Mouse (Mus musculus) frontal cortex, postnatal 10 days (tissue): ENCODE measurements at regions not wholly inside any gene's neighbourhood (a gene's known extent, or its start where the extent isn't known, plus 50 kb on each side); places are given as distances from the start of the nearest gene placed in this dataset.
A peak's percentile ranks its signal among the peaks of the same experiment; 100 is the strongest.

Experiments used
- DNase-seq, 2 experiments: peaks; one replicate each; pipeline ENCODE4 v3.0.0; 2022; ENCODE audit warnings: low spot score in 2 of 2, mixed read lengths in 1 of 2

DNA sequence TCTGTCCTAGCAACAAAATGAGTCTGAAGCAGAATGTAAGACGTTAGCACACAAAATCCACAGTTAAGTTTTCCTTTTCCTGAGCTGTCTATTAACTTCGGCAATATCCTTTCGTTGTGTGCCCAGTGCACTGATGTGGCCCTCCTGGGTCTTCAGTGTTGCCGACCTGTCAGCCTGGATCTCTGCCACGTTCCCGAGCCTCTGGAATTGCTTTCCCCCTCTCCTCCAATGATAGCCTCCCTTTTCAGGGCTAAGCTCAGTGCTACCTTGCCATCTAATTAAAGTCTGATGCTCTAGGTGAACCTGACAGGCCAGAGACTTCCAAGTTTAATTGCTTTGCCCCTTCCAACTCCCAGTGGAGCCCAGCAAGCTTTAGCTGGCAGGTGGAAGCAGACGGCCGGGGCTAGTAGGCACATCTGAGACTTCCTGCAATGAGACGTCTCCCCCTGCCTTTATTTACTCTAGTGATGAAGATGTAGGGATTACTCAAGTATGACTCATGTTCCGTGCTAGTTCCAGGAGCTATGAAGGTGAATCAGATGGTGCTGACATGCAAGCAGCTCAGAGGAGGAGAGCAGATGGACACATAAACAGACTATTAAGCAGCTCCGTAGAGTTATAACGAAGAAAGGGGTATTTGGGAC lies 894.3 kb upstream of the Car8 start:
- no peak for DNase-seq

DNA sequence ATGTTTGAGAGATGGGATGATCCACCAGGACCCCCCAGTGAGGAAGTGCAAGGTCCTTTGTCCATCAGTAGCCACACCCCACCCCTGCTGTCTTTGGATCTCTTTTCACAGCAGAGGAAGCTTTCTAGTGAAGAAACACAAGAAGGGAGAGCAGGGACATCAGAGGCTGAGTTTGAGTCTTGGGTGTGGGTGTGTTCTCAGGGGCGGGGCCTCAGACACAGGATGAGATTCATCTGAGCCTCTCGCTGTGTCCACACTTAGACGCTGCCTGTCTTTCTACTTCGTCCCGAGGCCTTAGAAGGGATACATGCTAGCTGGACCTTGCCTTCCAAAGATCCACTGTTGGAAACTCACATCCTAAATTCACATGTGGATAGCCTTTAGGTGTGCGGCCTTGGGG lies 893.5 kb upstream of the Car8 start:
- DNase-seq = no peak

GRCm38 (mm10) chr4:9131610-9132009 lies 892.8 kb upstream of the Car8 start:
- DNase-seq = no peak

- no peak for DNase-seq
Observed at GRCm38 (mm10) chr4:9125236-9125963, 886.6 kb upstream of the Car8 start.

DNA sequence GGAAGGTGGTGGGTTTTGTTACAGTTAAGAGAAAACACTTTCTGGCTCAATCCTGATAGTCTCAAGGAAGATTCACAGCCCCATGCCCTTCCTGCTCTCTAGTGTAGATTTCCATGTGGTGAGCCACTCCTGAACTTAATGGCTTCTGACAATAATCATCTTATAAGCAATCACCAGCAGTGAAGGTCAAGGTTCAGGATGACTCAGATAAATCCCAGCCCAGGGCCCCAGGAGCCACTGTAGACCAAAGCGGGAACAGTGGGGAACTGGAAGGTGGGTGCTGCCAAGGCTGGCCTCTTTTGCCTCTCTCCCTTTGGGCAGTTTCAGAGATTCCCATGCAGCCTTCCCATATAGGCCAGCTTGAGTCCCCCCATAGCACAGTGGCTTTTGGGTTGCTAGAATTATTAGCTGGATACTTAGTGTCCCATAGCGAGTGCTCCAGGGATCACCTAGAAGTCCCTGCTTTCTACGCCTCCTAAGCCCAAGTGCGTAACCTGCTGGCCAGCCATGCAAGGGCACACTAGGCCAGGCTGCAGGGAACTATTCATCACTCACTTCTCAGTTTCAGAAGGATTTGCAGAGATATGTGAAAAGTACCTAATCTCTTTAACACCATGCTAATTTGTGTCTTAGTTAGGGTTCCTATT lies 885.9 kb upstream of the Car8 start:
- DNase-seq = no peak

DNA sequence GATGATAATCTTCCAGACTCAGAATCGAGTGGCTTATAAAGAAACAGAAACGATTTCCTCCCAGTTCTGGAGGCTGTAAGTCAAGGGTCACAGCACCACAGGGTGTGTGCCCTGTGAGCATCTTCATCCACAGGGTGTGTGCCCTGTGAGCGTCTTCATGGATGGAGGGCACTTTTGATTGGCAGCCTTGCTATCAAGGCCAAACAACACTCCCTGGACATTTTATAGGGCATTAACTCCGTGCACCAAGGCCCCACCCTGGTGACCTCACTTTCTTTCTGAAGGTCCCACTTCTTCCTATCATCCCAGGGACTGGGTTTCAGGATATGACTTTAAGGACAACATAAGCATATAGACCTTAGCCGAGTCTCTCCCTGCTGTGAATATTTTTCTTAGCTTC lies 885.3 kb upstream of the Car8 start:
- no peak for DNase-seq

- no peak for DNase-seq
Observed at GRCm38 (mm10) chr4:9123396-9124031, 884.7 kb upstream of the Car8 start.

DNA sequence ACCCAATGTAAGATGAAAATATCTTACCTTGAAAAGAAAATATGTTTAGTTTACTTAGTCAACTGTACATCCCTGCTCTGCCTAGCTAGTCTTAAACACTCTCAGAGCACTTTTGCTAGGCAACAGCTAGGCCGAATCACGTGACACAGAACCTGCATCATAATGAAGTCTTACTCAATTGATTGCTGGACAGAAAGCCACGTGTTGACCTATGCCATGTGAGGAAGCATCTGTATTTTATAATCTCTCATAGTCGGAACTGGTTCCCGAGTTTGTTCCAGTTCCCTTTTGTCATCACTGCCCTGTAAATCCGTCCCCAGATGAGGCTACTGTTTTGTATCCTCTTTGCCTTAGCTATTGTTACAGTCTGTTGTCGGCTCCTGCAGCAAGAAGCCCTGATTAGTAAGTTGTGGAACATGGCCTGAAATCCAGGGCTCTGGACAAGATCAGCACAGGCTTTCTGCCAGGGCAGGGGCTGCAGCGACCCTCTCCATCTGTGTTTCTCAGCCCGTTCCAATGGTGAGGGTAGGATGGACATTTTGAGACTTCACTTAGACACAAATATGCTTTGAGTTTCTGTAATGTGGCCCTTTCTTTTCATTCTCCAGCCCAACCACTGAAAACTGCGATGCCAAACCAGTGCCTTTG lies 883.9 kb upstream of the Car8 start:
- DNase-seq = no peak

DNA sequence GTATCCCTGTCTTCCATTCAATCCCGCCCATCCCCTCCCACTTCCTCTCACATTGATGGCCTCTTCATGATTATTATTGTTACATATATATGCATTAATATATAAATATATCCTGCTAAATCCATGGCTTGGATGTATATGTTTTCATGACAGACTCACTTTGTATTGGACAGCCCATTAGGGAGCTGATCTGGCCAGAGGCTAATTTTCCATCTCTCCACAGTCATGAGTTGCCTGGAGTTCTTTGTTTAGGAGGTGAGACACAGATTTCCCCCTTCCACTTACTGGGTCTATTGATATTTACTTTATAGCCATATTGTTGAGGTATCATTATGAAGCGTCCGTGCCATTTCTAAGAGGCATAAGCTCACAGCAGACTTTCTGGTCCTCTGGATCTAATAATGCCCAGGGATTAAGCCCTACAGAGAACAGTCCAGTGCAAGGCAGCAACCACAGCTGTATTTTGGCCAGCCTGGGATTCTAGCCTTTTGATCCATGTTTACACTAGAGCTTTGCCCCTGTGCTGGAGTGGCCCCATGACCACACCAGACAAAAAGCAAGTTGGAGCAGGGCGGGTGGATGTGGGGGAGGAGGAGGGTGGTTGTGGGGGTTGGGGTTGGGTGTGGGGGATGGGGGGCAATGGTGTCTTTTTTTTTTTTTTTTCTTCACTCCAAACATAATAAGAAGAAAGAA lies 878.3 kb upstream of the Car8 start:
- DNase-seq = no peak

DNA sequence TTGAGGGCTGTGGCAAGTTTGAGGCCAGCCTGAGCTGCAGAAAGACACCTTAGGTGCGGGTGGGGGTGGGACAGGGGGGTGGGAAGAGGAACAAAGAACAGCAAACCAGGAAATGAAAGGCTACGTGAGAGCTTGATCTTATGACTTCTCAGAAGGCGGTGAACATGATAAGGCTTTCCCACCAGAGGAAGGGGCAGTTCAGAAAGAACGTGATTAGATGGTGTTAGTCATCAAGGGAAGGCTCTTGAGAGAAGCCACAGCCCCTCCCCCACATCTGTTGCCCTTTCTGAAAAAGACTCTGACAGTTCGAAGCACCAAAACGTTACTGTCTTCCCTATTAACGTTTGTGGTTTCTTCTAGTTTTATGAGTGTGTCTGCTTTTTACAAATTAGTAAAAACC lies 877.0 kb upstream of the Car8 start:
- no peak for DNase-seq

DNA sequence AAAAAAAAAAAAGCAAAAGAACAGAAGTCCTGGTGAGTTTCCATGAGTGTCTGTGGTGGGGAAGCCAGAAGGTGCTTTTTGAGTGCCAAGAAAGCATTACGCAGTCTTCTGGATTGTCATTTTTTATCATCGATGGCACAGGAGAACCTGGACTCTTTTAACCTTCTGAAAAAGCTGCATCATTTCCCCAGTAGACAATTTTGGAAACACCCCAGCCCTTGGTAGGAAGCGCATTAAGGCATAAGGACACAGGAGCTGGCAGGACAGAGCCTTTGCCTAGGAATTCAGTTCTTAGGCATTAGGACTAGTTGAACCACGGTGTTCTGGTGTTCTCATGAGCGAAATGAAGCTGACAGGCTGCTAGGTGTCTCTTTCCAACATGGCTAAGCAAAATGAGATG lies 875.1 kb upstream of the Car8 start:
- DNase-seq = no peak

GRCm38 (mm10) chr4:9110355-9110754 lies 871.5 kb upstream of the Car8 start:
- DNase-seq = no peak

DNA sequence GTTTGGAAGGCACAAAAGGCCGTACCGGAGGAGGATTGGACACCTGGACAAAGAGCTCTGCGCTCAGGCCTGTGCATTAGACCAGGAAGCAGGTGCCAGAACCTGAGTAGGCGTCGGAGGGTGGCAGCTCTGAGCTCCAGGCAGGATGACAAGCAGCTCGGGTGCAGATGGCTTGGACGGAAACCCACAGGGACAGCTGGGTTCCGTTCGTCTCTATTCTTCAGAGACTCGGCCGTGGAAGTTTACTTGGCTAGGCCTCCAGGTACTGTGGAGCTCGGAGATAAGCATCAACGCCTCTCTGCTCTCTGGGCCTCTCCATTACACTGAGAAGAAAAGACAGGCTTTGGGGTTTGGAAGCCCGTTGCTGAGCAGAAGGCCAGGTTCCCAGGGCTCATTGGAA lies 868.5 kb upstream of the Car8 start:
- no peak for DNase-seq

GRCm38 (mm10) chr4:9106778-9107177 lies 867.9 kb upstream of the Car8 start:
- DNase-seq = no peak

DNA sequence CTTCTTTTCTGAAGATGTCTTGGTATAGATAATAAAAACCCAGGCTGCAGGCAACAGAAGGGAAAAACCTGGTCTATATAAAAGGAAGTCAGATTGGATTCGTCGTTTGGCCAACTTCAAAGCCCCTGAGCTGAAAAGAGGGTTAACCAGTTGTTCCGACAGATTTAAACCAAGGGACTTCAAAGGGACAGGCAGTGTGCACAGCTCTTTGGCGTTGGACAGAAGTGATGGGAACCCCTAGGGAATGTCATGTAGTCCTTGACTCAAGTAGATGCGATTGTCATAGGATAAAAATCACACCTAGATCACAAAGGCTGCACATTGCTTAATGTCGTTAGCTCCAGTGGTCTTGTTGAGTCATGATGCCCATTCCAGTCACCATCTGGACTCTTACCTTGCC lies 865.8 kb upstream of the Car8 start:
- DNase-seq = no peak

GRCm38 (mm10) chr4:9103958-9104357 lies 865.1 kb upstream of the Car8 start:
- DNase-seq = no peak

GRCm38 (mm10) chr4:9096809-9097700 lies 858.2 kb upstream of the Car8 start:
- DNase-seq = peak; percentile 29 to 80

- no peak for DNase-seq
Observed at GRCm38 (mm10) chr4:9096274-9096673, 857.4 kb upstream of the Car8 start.

GRCm38 (mm10) chr4:9095646-9096045 lies 856.8 kb upstream of the Car8 start:
- no peak for DNase-seq

DNA sequence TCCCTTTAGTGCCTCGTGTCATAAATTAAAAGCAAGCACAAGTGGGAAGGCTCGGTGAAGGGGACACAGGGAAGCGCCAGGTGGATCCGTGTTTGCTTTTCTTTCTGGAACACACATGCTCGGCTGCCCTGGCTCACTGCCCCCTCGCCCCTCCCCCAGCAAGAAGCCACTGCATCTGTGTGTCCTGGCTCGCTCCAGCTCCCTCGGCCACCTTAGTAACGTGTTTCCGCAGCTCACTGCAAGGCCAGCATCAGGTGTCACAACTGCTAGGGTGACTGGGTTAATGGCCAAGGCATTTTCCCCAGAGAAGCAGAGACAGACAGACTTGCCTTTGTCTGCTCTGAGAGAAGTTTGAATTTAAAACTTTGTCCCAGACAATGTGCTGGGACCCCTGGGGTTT lies 855.7 kb upstream of the Car8 start:
- DNase-seq = no peak

DNA sequence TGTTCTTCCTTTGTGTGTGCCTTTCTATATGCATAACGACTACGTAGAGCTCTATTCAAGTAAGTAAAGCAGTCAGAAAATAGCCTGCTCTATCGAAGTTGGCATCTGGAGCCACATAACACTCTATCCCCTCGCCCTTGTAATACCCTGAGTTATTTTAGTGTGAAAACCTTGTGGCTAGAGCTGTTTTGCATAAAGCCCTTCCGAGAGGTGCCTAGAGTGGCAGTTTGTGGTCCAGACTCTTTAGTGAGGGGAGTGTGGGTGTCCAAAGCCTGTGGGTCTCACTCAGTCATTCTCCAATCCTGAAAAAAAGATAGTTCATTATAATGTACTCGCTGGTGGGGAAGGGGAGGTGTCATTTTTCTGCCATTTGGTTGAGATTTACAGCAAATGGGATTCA lies 855.2 kb upstream of the Car8 start:
- no peak for DNase-seq
